Mouse (Mus musculus) WW6 (cell line): ENCODE data around the gene Crx.
A peak's percentile ranks its signal among the peaks of the same experiment; 100 is the strongest.
"Not testable (repeated sequence)": the region's sequence is repeated elsewhere in the genome, so short reads cannot be mapped to it uniquely, and the experiment has no call there.

Source experiments
- DNase-seq: peaks from one replicate; pipeline ENCODE4 v3.0.0-alpha.2; 2013; ENCODE audit warnings: low read depth, low spot score

Crx gene

DNA sequence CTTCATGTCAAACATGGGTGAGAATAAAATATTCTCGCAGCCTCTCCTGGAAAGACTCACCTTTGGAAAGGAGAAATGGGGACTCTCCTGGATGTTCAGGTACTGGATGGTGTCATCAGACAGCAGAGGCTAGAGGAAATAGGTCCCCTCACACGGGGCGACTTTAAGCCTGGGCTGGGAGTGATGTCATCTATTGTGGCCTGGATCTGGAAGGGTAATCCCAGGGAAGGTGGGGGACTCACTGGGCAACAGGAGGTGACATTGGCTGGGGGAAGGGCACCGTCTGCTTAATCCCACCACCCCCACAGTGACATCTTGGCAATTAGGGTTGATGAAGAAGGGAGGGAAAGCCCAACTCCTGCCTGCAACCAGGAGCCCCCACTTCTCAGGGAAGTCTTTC lies at the start of gene Crx:
Gene Crx (minus strand): TSS at position 213 of the 400 bp plus-strand sequence.
- no peak for DNase-seq

DNA sequence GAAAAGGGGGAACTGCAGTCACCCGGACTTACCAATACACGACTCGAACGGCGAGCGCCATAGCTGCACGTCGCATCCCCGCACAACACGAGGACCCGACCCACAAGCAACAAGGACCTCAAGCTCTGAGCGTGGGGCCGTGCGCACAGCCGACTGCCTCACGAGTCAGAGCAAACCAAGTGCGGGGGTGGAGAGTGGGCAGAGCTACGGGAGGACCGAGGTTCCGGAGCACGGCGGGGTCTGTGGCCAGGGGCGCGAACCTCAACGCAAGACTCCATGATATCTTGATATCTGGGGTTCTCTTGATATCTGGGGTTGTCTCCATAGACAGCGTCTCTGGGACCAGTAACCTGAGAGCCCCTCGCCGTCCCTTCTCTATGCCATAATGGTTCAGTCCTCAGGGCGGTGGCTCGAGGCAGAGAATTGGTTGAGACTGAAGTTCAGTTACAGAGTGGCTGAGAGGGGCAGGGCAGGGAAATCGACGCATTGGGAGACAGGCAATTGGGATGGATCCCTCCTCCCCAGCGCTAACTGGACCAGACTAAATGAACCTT lies 42.5 kb upstream of the Crx start, which contains the start of gene Selenow:
Gene Selenow (minus strand): TSS at position 183 of the 554 bp plus-strand sequence.
- DNase-seq, result peak; percentile 84

DNA sequence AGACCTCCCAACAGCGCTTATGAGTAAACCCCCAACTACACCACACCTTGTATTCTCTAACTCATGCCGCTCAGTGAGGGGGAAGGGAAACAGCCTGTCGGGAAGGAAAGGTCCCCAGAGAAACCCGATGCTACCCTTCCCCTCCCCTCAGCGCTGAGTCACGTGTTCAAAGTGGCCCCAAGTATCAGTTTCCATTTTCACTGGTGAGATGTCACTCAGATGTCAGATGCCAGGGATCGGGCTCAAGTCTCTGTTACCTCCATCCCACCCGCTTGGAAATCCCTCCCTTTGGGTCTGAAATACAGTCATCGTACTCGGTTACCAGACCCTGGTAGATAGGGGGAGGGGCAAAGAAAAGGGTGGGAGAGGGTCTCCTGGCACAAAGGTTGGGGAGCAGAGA lies 42.0 kb upstream of the Crx start:
- DNase-seq, result no peak

DNA sequence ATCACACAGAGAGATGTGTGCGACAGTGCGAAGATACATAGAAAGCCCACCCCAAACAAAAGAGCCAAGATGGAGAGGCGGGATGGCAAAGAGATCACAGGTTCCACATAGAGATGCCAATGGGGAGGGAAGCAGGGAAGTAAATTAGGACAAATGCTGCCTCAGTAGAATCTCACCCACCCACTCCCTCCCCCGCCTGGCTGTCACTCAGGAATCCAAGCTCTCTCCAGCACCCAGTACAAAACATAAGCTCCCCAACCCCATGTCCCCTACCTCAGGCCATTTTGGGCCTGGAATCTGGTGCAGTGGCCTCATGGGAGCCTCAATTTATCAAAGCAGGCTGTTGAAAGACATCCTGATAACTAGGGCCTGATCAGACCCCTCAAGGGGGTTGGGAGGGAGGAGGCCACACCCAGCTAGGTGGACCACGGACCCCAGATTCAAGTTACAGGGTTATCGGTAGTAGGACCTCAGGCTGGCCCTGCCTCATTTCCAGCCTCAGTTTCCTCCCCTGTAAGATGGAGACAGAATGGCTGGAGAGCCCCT lies 41.0 kb upstream of the Crx start:
- no peak for DNase-seq

DNA sequence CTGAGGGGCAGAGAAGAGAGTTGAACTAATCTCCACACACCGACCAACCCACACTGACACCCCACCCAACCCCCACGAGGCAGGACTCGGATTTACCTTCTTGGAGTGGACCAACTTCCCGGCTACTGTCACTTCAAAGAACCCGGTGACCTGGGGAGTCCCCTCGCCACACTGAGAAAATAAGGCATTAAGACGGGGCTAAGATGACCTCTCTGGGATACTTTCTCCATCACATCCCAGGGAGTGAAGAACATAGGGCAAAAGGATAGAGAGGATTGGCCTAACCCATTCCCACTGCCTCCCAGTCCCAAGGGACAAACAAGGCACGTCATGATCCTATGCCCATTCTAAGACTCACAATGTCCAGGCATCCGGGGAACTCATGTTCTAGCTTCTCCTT lies 40.2 kb upstream of the Crx start:
- no peak for DNase-seq

DNA sequence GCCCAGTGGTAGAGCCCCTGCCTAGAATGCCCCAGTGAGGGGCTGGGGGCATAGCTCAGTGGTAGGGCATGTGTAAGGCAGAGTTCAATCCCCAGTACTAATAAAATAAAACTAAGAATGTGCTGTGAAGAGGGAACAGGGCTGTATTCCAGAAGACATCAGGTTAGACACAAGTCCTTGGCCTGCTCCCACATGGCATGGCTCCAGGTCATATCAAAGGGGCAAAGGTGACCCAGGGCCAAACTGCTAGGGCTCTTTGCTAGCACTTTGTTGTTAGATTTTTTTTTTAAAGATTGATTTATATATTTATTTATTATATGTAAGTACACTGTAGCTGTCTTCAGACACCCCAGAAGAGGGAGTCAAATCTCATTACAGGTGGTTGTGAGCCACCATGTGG lies 38.6 kb upstream of the Crx start:
- DNase-seq, result no peak

DNA sequence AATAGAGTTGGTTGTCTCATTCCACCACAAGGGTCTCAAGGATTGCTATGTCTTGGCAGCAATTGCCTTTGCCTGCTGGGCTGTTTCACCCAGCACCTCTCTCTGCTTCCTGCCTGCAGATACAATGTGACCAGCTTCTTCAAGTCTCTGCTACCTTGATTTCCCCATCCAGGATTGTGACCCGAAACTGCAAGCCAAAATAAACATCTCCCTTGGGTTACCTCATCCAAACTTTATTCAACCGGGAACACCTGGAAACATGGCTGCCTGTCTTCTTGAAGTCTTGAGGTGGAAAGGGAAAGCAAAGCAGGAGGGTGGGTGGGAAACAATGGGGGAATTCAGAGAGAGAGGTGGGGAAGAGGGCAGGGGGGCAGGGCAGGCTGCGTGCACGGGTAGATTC lies 37.2 kb upstream of the Crx start:
- no peak for DNase-seq

DNA sequence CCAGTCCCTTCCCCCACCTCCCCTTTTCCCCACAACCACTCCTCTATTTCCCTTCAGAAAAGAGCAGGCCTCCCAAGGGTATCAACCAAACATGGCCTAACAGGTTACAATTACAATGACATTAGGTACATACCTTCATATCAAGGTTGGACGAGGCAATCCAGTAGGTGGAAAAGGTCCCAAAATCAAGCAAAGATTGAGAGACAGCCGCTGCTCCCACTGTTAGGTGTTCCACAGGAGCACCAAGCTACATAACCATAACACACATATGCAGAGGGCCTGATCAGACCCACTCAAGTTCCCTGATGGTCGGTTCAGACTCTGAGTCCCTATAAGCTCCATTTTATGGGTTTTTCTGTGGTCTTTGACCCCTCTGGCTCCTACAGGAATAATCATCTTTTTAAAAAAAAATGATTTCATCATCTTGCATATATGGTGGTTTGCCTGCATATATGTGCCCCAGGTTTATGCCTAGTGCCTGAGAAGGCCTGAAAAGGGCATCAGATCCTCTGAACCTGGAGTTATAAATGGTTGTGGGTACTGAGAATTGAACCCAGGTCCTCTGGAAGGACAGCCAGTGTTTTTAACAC lies 36.5 kb upstream of the Crx start:
- DNase-seq, result no peak

DNA sequence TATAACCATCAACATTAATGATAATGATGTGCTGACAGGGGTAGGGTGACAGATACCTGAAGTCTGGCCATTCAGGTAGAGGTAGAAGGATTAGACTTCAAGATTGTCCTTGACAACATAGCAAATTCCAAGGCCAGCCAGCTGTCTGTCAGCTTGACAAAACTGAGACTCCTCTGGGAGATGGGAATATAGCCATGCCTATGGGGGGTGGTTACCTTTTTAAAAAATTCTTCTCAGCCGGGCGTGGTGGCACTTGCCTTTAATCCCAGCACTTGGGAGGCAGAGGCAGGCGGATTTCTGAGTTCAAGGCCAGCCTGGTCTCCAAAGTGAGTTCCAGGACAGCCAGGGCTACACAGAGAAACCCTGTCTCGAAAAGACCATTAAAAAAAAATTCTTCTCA lies 35.9 kb upstream of the Crx start:
- not testable (repeated sequence) for DNase-seq

DNA sequence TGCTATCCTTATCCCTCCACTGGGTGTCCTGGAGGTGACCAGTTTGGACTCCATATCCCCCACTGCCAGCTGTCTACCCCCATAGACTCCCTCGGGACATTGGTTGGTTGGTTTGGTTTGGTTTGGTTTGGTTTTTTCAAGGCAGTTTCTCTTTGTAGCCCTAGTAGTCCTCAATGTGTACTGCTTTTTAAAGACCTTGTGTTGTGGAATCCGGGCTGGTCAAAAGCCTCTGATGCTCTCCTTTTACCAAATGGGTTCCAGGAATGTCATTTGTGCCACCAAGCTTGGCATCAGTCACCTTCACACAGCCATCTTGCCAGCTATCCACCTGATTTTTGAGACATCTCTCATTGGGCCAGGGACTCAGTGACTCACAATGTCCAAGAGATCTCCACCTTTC lies 35.0 kb upstream of the Crx start:
- no peak for DNase-seq

DNA sequence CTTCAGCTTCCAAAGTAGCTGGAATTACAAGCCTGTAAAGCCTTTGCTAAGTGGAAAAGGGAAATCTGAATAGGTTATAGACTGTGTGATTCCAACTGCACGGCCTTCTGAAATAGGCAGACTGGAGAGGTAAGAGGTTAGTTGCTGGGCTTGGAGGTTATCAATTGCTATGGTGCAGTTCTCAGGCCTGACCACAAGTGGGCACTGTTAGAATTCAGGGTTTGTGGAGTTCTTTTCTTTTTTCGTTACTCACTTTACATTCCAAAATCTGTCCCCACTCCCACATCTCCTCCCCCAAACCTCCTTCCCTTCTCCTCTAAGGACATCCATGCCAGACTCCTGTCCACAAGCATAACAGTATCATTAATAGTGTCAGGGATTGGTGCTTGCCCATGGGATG lies 34.5 kb upstream of the Crx start:
- no peak for DNase-seq

DNA sequence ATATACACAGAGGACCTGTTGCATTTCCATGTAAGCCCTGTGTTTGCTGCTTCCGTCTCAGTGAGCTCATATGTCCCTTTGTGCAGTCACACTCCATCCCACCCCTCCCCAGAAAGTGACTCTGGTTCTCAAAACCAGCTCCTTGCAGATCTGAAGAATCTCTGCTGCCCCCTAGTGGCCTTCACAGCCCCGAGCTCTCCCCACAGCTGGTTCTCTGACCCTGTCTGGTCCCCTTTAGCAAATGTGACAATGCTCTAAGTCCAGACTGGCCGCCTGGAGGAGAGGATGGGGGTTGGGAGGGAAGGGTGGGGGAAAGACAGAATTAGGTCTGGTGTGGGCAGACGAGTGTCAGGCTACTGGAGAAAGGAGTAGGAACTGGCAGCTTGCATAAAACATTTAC lies 32.4 kb upstream of the Crx start:
- DNase-seq, result peak; percentile 73

DNA sequence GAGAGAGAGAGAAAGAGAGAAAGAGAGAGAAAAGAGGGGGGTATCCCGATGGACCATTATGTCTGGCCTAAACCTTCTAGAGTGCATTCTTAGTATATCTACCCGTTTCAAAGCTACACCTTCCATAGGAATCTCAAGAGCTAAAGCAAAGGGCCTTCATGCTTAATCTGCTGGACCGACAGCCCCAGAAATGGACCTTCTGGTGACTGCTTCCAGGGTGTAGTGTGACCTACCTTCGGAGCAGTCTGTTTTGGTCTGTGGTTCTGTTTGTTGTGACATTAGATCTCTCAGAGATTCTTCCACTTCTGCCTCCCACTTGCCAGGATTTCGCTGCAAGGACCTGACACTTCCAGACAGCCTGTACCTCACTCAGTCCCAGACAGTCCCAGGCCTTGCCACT lies 30.8 kb upstream of the Crx start:
- DNase-seq, result no peak

DNA sequence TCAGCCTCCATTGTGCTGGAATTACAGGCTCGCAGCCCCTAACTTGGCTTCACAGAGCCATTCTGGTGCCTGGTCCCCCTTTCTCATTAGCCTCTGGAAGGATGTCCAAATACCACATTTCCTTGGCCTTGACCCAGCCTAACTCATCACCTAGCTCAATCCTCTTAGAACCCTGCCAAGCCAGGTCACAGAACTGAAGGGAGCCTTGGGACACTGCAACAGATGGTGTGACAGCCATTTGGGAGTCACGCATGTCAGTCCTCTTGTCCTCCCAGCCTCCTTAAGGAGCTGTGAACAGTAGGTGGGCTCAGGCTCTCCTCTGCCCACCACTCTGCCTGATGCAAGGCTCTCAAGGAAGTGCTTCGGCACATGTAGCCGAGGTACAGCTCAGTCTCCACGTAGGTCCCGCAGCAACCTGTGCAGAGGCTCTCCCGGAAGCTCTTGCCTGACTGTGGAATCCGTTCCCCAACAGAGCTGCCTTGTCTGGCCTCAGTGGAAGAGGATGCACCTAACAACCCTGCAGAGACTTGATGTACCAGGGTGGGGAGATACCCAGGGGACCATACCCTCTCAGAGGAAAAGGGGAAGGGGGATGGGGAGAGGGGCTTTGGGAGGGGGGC lies 28.3 kb upstream of the Crx start:
- no peak for DNase-seq

DNA sequence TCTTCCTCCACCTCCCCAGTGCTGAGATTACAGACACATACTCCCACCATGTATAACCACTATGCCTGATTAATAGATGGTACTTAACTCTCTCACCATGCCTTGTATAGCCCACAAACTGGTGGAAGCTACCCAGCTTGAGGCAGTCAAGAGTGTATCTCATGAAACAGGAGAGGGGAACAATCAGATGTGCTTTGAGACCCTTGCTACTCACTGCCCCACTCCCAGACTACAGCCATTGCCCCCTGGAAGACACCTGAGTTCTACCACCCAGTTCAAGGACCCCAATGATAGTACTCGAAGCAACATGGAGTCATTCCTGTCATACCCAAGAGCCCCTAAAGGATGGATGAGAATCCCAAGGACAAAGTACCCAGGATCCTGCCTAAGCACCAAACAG lies 26.8 kb upstream of the Crx start:
- DNase-seq, result no peak

DNA sequence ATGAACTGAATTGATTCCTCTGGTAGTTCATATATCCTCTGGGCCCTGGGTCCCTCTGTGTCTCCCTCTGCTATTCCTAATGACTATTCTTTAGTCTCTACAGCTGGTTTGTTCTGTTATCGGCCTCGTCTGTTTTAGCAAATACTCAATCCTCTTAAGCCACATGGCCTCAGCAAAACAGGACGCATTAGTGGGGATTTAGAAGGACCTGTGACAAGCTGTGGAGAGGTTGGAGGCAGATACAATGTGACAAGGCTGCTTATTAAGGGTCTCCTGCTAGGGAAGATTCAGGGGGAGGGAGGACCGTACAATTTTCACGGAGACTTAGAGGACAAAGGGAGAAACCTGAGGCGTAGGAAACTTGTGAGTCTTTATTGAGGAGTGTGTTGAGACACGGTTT lies 26.1 kb upstream of the Crx start:
- no peak for DNase-seq

DNA sequence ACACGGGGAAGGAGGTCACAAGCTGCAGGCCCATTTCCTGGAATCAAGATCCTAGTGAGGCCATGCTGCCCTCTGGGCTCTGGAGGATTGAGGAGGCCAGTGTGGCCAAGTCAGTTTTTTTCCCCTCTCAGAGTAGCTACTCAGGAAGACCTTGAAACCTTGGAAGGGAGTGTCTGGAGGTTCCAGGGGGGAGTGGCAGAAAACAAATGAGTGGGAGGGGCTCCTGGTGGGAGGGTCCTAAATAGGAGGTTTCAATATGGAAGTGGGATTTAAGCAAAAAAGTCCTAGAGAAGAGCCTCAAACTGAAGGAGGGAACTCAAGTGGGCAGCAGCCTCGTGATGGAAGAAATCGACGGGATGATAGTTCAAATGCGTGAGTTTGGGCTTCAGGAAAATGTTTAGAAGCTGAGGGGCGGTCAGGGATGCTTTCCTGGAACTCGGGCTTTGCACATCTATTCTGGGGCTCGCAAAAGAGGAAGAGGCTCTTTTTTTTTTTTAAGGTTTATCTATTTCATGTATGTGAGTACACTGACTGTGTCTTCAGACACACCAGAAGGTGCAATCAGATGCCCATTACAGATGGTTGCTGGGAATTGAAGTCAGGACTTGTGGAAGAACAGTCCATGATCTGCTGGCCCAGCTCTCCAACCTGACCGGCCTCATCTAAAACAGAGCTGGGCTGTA lies 21.7 kb upstream of the Crx start:
- DNase-seq, result no peak

DNA sequence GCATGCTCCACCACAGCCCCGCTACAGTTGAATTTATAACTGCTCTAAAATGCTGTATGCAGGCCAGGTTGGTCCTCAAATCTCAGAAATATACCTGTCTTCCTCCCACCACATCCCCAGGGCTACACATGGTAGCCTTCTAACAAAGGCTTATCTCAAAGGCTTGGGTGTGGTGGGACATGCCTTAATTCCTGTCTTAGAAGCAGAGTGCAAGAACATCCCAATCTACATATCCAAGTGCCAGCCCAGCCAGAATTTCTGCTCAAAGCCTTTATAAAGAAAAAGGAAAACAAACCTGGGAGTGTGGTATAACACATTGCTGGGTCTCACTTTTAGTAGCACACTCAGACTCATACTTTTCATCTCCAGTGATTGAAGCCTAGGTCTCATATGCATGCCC lies 14.5 kb upstream of the Crx start:
- DNase-seq, result no peak

DNA sequence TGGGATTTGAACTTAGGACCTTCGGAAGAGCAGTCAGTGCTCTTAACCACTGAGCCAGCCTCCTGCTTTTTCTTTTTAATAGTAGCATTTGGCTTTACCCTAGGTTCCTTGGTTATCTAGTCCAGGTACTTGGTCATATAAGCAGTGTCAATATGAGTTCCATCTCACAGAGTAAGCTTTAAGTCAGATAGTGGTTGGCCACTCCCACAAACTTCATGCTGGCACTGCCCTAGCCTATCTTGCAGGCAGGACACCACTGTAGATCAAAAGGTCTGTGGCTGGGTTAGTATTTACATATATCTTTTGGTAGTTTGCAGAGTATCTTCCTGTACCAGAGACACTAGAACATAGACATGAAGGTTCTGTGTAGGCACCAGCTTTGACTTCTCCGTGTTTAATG lies 4.4 kb upstream of the Crx start:
- no peak for DNase-seq

DNA sequence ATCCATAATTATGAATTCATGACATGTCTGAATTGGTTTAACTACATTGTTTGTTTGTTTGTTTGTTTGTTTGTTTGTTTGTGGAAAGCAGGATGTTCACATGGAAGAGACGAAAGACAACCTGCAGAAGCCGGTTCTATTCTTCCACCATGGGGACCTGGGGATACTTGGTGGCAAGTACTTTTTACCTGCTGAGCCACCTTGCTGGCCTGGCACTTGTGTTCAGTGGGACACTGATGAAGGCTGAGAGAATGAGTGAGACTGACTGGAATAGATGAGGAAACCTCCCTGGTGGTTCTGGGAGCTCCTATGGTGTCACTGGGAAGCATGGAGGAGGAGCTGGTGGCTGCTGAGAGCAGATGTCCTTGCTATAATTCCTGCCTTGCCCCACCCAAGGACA lies 2.5 kb upstream of the Crx start, which contains the start of gene Crxos:
Gene Crxos (plus strand): TSS at position 301 of the 400 bp plus-strand sequence.
- DNase-seq, result no peak

DNA sequence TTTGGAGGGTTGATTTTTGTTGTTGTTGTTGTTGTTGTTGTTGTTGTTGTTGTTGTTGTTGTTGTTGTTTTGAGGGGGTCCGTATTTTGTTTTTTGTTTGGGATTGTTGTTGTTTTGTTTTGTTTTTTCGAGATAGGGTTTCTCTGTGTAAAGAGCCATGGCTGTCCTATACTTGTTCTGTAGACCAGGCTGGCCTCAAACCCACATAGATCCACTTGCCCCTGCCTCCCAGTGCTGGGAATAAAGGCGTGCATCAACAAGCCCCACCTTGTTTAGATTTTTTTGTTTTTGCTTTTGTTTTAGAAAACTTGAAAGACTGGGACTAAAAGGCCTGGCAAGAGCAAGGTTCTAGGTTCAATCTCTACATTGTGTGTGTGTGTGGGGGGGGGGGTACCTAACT lies 2.1 kb upstream of the Crx start:
- no peak for DNase-seq

DNA sequence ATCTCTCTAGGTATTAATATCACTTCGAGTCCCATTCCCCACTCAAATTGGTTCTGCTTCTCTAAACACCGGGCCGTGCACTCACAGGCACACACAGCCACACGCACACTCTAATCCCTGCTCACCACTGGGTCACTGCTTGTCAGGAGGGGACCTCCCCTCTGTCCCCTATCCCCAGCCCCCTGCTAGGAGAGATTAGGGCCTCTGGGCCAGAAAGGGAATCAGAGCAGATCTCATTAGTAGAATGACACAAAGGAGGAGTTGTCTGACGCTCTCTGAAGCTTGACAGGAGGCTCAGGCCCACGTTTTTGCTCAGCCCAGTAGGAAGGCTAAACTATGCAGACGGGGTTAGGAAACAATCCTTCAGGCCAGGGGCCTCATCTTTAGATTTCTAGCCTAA lies 1.6 kb upstream of the Crx start:
- no peak for DNase-seq

DNA sequence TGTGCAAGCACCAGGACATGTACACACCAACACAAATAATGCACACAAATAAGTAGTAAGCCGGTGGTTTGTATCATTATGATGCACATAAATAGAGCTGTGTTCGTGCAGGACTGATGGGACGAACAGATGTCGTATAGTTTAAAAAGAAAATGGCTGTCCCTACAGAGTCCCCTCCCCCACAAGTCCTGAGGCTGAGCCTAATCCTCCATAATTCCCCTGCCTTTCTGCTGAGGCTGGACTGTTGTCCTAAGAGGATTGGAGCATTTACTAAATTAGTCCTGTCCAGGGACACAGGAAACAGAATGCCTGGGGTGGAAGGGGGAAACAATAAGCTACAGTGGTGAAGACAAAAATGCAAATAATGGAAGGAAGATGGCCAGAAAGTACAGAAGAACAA lies 15.7 kb downstream of the Crx start:
- DNase-seq, result no peak
